9 mouse cellular contexts compared by ENCODE assay signal in the genomic region with DNA sequence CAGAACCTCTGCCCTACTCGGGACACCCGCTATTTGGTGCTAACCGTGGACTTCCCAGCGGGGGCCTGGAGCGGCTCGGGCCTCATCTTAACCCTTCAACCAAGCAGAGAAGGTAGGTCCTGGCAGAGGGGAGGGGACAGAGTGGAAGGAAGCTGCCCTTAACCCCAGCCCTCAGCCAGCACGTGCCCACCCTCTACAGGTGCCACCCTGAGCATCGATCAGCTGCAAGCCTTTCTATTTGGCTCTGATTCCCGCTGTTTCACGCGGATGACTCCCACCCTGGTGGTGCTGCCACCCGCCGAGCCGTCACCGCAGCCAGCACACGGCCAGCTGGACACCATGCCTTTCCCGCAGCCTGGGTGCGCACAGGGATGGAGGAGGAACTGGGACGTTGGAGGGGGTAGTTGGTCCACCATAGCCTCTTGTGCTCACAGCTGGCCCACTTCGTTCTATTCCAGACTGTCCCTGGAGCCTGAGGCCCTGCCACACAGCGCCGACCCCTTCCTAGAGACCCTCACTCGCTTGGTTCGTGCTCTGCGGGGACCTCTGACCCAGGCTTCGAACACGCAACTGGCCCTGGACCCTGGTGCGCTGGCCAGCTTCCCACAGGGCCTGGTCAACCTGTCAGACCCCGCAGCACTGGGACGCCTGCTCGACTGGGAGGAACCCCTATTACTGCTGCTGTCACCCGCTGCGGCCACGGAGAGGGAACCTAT. TPM values are rescaled to one million over a fixed set of nuclear protein-coding genes. Genes with fewer than 3 reads are reported as not detected.
A peak's percentile ranks its signal among the peaks of the same experiment; 100 is the strongest.
DNase-seq lines count a peak whose midpoint lies in the region; ATAC-seq and TF ChIP-seq lines count a peak whose summit lies in the region.
"Had no signal": no experiment of that assay in that cellular context is flagged by ENCODE, and none has a peak within 500 bp of the region (broad histone marks: within the 10 kb centered on the region; RNA-seq: fewer than 3 reads in every experiment).

No protein-coding gene starts in this region.

- peak overlapping the region; percentile 95 for H3K4me2 ChIP-seq in limb, embryonic 14.5 days (replicated peaks; ENCODE audit: low read depth, low read length, severe bottlenecking)
- peak overlapping the region; percentile 94 for H3K4me2 ChIP-seq in stomach, embryonic 16.5 days (ENCODE audit: low read depth, low read length)

- peaks cover 38% of the 10 kb centered on the region for H3K36me3 ChIP-seq in limb, embryonic 14.5 days (ENCODE audit: control insufficient read depth, insufficient read depth, low read length)
- peaks cover 26% of the 10 kb centered on the region for H3K36me3 ChIP-seq in stomach, embryonic 16.5 days (ENCODE audit: control insufficient read depth, insufficient read depth, low read length)

- intact Hi-C loops in left cerebral cortex, postnatal 10 days (cut with DNase I), result loop anchor here (5.0 kb wide), 1 partner anchor 71 kb away; no protein-coding TSS in a partner anchor

- peaks cover 29% of the 10 kb centered on the region for H3K27me3 ChIP-seq in limb, embryonic 14.5 days (ENCODE audit: control insufficient read depth, insufficient read depth, low read length)
- peaks cover 3% of the 10 kb centered on the region; the same call in 1 of the 2 replicates for H3K27me3 ChIP-seq in stomach, embryonic 16.5 days (ENCODE audit: control insufficient read depth, insufficient read depth, low read length)

- no peaks in the 10 kb centered on the region for H3K9me3 ChIP-seq in limb, embryonic 14.5 days (ENCODE audit: control insufficient read depth, low read length)
- no peaks in the 10 kb centered on the region for H3K9me3 ChIP-seq in stomach, embryonic 16.5 days (replicated peaks; ENCODE audit: control insufficient read depth, low read length)

- WGBS in limb, embryonic 14.5 days, result 48% methylated on average over 33 of the region's 34 CpGs
- 50% methylated on average over 34 of the region's 34 CpGs for WGBS in stomach, embryonic 16.5 days

- peaks cover 34% of the 10 kb centered on the region for H3K4me1 ChIP-seq in limb, embryonic 14.5 days (ENCODE audit: control insufficient read depth, insufficient read depth, low read length)
- H3K4me1 ChIP-seq in stomach, embryonic 16.5 days (ENCODE audit: control insufficient read depth, insufficient read depth, low read length), result peaks cover 21% of the 10 kb centered on the region

- no peak for TF ChIP-seq POLR2A in limb, embryonic 14.5 days (IDR thresholded peaks at IDR 0.05; ENCODE audit: borderline replicate concordance, extremely low read depth, insufficient read depth, insufficient read length)

- no peak for ATAC-seq in limb, embryonic 14.5 days (ENCODE audit: low FRiP score, low read depth)
- ATAC-seq in stomach, embryonic 16.5 days (ENCODE audit: insufficient read depth, low FRiP score), result no peak

- DNase-seq in cerebellum, adult 9-11 months, result peak; percentile 76
- no peak for DNase-seq in cerebellum, adult 18-20 months
- peak; percentile 23 for DNase-seq in retina, embryonic 14.5 days (ENCODE audit: low spot score)
- DNase-seq in retina, postnatal 1 day, result no peak
- no peak for DNase-seq in limb, embryonic 14.5 days (ENCODE audit: low spot score)
- no peak for DNase-seq in left cerebral cortex, postnatal 10 days (ENCODE audit: extremely low spot score in 1 of 2, low spot score in 2 of 2)
- no peak for DNase-seq in adrenal gland, adult 18-20 months (ENCODE audit: low spot score in 2 of 2)

- H3K9ac ChIP-seq in limb, embryonic 14.5 days (ENCODE audit: low read depth, low read length, severe bottlenecking), result peak overlapping the region; percentile 60
- H3K9ac ChIP-seq in stomach, embryonic 16.5 days (ENCODE audit: low read length), result peak overlapping the region; percentile 77

- H3K27ac ChIP-seq in limb, embryonic 14.5 days (replicated peaks; ENCODE audit: low read depth, low read length), result peak overlapping the region; percentile 63; the same call in 1 of the 2 replicates
- H3K27ac ChIP-seq in stomach, embryonic 16.5 days (ENCODE audit: low read length), result peak overlapping the region; percentile 76

- peak overlapping the region; percentile 49 for H3K4me3 ChIP-seq in limb, embryonic 14.5 days (replicated peaks; ENCODE audit: low read length)
- H3K4me3 ChIP-seq in stomach, embryonic 16.5 days (replicated peaks; ENCODE audit: low read length), result peak overlapping the region; percentile 51

RNA-seq across cellular contexts. Expression of a gene that starts 1.5 kb away (rescaled TPM):
- polyA plus RNA-seq in limb, embryonic 14.5 days (2012; rRNA removed), result 1.0 and 1.9 TPM in 2 replicates
- 0.11 TPM in 1 of 2 replicates, not detected in the other for polyA plus RNA-seq in limb, embryonic 14.5 days (2014; fragmentation: Nextera tagmentation; extraction: Ambion mirVana)
- not detected in 2 replicates for polyA plus RNA-seq in stomach, embryonic 16.5 days (2015; fragmentation: Nextera tagmentation; extraction: Ambion mirVana)
- 1 to 10 TPM; 1.7 to 2.0 TPM for total RNA-seq in left cerebral cortex, postnatal 10 days (2021)
- 1 to 10 TPM in 1 of 2 experiments, under 1 TPM in 1; 0.83 to 1.5 TPM for total RNA-seq in adrenal gland, adult 18-20 months (2021)
- total RNA-seq: monocyte, adult 5-6 weeks had no signal

RNA-seq across cellular contexts. Expression of a gene that starts 6.8 kb away (rescaled TPM):
- polyA plus RNA-seq in limb, embryonic 14.5 days (2012; rRNA removed), result 8.5 and 12.1 TPM in 2 replicates
- 5.1 and 6.1 TPM in 2 replicates for polyA plus RNA-seq in limb, embryonic 14.5 days (2014; fragmentation: Nextera tagmentation; extraction: Ambion mirVana)
- 0.65 and 8.4 TPM in 2 replicates for polyA plus RNA-seq in stomach, embryonic 16.5 days (2015; fragmentation: Nextera tagmentation; extraction: Ambion mirVana)
- 1 to 10 TPM; 1.6 to 2.0 TPM for total RNA-seq in left cerebral cortex, postnatal 10 days (2021)
- total RNA-seq in adrenal gland, adult 18-20 months (2021), result 1 to 10 TPM; 4.0 to 7.3 TPM
- total RNA-seq: monocyte, adult 5-6 weeks had no signal

RNA-seq across cellular contexts. Expression of a gene that starts 8.1 kb away (rescaled TPM):
- 109 and 110 TPM in 2 replicates for polyA plus RNA-seq in limb, embryonic 14.5 days (2012; rRNA removed)
- 119 and 121 TPM in 2 replicates for polyA plus RNA-seq in limb, embryonic 14.5 days (2014; fragmentation: Nextera tagmentation; extraction: Ambion mirVana)
- 102 and 114 TPM in 2 replicates for polyA plus RNA-seq in stomach, embryonic 16.5 days (2015; fragmentation: Nextera tagmentation; extraction: Ambion mirVana)
- 10 to 100 TPM; 57.0 to 62.1 TPM for total RNA-seq in left cerebral cortex, postnatal 10 days (2021)
- 10 to 100 TPM; 69.0 to 87.2 TPM for total RNA-seq in adrenal gland, adult 18-20 months (2021)

RNA-seq across cellular contexts. Expression of a gene that starts 8.5 kb away (rescaled TPM):
- polyA plus RNA-seq in limb, embryonic 14.5 days (2012; rRNA removed), result 78.0 and 102 TPM in 2 replicates
- 80.6 and 87.6 TPM in 2 replicates for polyA plus RNA-seq in limb, embryonic 14.5 days (2014; fragmentation: Nextera tagmentation; extraction: Ambion mirVana)
- 51.3 and 53.7 TPM in 2 replicates for polyA plus RNA-seq in stomach, embryonic 16.5 days (2015; fragmentation: Nextera tagmentation; extraction: Ambion mirVana)
- 10 to 100 TPM; 39.7 to 43.1 TPM for total RNA-seq in left cerebral cortex, postnatal 10 days (2021)
- 10 to 100 TPM; 47.8 to 50.5 TPM for total RNA-seq in adrenal gland, adult 18-20 months (2021)

RNA-seq across cellular contexts. Expression of a gene that starts 20.0 kb away (rescaled TPM):
- polyA plus RNA-seq in limb, embryonic 14.5 days (2012; rRNA removed), result 882 and 1,248 TPM in 2 replicates
- polyA plus RNA-seq in limb, embryonic 14.5 days (2014; fragmentation: Nextera tagmentation; extraction: Ambion mirVana), result 1,813 and 1,884 TPM in 2 replicates
- 1,560 and 1,582 TPM in 2 replicates for polyA plus RNA-seq in stomach, embryonic 16.5 days (2015; fragmentation: Nextera tagmentation; extraction: Ambion mirVana)
- total RNA-seq in left cerebral cortex, postnatal 10 days (2021), result 100 to 1,000 TPM; 414 to 433 TPM
- 100 to 1,000 TPM; 903 to 981 TPM for total RNA-seq in adrenal gland, adult 18-20 months (2021)

Comparison
In these comparisons a context has a peak if more than half of its experiments do, and no peak if none do; other contexts are left out.
1. DNase-seq: peak in cerebellum, adult 9-11 months (single experiment) and retina, embryonic 14.5 days (single experiment); none in cerebellum, adult 18-20 months (0 of 2), retina, postnatal 1 day (single experiment), limb, embryonic 14.5 days (single experiment), left cerebral cortex, postnatal 10 days (0 of 2) and adrenal gland, adult 18-20 months (0 of 2).